Mouse (Mus musculus): ENCODE results near the gene Dmwd. TPM values are rescaled to one million over a fixed set of nuclear protein-coding genes. Genes with fewer than 3 reads are reported as not detected.

The Dmwd gene
- polyA plus RNA-seq (2016; fragmentation: Nextera tagmentation; extraction: Ambion mirVana): 7.4 and 7.9 TPM in 2 replicates

- Histone ChIP-seq H3K27ac (peak within 1 kb of the TSS; percentile 81), H3K4me2 (peak within 1 kb of the TSS; percentile 95), H3K36me3 (peaks cover 31% of the 10 kb centered on the region), H3K9me3 (replicated peaks) (no peaks in the 10 kb centered on the region), H3K27me3 (replicated peaks) (peaks cover 44% of the 10 kb centered on the region), H3K9ac (peak within 1 kb of the TSS; percentile 86), H3K4me3 (peak within 1 kb of the TSS; percentile 81), H3K4me1 (peaks cover 42% of the 10 kb centered on the region)
- WGBS (ENCODE audit: insufficient replicate concordance): 3% methylated on average over 76 of the region's 91 CpGs
- ATAC-seq: peak; percentile 95
These were observed at the start of gene Dmwd for GRCm38 (mm10) chr7:19075723-19076585. Gene Dmwd, plus strand, starts transcription at chr7:19076227.

DNA sequence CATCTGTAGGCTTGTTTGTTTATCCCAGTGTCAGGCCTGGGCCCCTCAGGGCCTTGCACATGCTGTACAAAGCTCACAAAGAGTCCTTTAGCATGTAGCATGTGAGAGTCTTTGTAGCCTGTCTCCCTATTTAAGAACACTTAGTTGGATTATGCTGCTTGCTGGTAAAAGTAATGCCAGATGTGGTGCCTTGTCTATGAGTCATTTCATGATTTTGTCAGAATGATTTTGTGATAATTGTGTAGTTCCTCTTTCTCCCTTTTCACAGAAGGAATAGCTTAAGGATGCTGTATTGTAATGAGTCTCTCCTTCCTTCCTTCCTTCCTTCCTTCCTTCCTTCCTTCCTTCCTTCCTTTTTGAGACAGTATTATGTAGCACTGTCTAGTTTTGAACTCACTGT lies 48.0 kb upstream of the Dmwd start:
- no peaks in the 10 kb centered on the region for H3K9me3 ChIP-seq (replicated peaks)
- H3K27me3 ChIP-seq (replicated peaks): peaks cover 9% of the 10 kb centered on the region
- H3K27ac ChIP-seq: no peak overlapping the region
- no peak overlapping the region for H3K4me3 ChIP-seq
- H3K9ac ChIP-seq: no peak overlapping the region
- H3K4me1 ChIP-seq: peaks cover 38% of the 10 kb centered on the region
- ATAC-seq: no peak
- peaks cover 49% of the 10 kb centered on the region for H3K36me3 ChIP-seq
- no peak overlapping the region for H3K4me2 ChIP-seq

DNA sequence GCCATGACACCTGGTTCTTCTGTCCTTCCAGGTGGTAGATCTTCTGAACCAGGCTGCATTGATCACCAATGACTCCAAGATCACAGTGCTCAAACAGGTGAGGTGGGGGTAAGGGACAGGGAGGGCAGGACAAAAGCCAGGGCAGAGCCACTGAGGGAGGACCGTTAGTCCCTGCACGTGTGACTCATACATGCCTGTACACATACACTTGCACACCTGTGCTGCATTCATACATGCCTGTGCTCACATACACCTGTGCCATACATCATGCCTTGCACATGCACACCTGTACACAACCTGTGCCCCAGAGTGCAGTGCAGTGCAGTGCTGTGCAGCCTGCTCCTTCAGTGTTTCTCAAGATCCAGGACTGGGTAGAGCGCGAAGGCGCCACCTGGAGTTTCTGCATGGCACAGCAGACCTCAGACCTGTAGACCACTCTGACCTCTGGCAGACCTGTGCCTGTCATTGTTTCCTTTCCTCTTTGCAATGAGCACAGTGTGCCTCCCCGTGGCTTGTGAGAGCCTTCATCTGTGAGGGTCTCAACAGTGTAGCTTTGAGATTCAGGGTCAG lies 46.9 kb upstream of the Dmwd start:
- H3K27me3 ChIP-seq (replicated peaks): no peaks in the 10 kb centered on the region
- no peak overlapping the region for H3K4me2 ChIP-seq
- ATAC-seq: peak; percentile 42
- H3K9ac ChIP-seq: no peak overlapping the region
- H3K9me3 ChIP-seq (replicated peaks): no peaks in the 10 kb centered on the region
- H3K4me1 ChIP-seq: peaks cover 29% of the 10 kb centered on the region
- 68% methylated on average over 6 of the region's 6 CpGs for WGBS (ENCODE audit: insufficient replicate concordance)
- H3K4me3 ChIP-seq: no peak overlapping the region
- peaks cover 60% of the 10 kb centered on the region for H3K36me3 ChIP-seq
- H3K27ac ChIP-seq: no peak overlapping the region

DNA sequence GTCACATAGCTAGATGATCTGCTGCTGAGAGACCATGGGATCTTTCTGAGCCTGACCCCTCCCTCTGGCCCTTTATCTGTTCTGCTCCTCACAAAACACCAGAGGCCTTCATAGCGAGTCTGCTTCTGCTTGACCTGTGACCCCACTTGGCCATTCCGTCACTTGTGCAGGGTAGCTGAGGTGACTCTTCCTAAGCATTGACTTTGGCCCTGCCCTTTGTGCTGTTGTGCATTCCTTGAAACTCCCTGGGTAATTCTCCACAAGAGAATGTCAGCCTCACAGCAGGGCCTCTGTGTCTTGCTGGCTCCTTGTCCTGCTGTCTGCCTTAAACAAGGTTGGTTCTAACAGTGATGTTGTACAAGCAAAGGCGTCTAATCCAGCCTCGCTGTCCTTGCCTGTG lies 44.4 kb upstream of the Dmwd start:
- no peak for ATAC-seq
- 75% methylated on average over 4 of the region's 4 CpGs for WGBS (ENCODE audit: insufficient replicate concordance)
- Histone ChIP-seq H3K9ac (no peak overlapping the region), H3K9me3 (replicated peaks) (no peaks in the 10 kb centered on the region), H3K27me3 (replicated peaks) (no peaks in the 10 kb centered on the region), H3K4me3 (no peak overlapping the region), H3K4me1 (peaks cover 10% of the 10 kb centered on the region), H3K4me2 (no peak overlapping the region), H3K36me3 (peaks cover 85% of the 10 kb centered on the region), H3K27ac (no peak overlapping the region)

DNA sequence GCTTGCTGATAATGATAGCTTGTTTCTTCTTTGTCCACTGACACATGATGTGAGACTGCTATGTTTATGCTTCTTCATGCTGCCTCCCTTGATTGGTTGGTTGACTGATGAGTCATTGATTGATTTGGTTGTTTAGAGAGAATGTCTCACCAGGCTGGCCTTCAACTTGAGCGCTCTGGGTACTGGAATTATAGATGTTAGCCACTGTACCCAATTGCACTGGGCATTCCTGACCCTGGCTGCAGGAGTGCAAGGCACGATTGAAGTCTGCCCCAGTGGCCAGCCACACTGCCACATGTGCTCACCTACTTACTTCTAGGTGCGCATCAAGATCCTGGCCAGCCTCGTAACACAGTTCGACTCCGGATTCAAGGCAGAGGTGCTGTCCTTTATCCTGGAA lies 31.4 kb upstream of the Dmwd start:
- H3K4me2 ChIP-seq: no peak overlapping the region
- no peaks in the 10 kb centered on the region for H3K9me3 ChIP-seq (replicated peaks)
- WGBS (ENCODE audit: insufficient replicate concordance): 93% methylated on average over 6 of the region's 6 CpGs

DNA sequence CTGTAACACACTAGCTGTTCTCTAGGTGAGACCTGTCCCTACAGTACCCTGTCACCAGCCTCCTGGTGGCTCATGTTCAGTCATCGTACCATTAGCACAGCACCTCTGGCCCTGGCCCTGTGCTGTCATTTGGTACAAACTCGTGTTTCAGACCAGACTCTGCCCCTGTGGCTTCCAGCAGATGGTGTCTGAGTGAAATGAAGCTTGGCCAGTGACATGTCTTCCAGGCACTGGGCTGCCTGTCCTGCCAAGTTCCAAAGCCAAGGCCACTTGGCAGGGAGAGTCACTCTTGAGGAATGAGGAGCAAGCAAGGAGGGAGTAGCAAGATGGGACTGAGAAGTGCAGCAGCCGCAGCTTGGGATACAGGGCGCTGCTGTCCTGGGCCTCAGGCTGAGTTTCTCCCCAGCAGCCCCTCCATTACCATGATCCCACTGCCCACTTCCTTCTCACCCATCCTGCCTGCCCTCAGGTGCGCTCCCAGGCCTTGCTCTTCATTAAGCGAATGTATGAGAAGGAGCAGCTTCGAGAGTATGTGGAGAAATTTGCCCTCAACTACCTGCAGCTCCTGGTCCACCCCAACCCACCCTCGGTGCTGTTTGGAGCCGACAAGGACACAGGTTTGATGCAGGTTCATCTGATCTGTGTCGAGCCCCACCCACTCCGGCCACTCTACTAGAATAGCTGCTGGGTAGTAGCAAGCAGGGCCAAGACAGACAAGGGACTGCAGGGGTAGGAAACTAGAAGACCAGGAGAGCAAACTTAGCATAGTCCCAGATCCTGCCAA lies 29.5 kb upstream of the Dmwd start:
- no peak overlapping the region for H3K4me3 ChIP-seq
- H3K27me3 ChIP-seq (replicated peaks): no peaks in the 10 kb centered on the region
- no peak overlapping the region for H3K9ac ChIP-seq
- H3K4me1 ChIP-seq: no peaks in the 10 kb centered on the region
- no peak overlapping the region for H3K27ac ChIP-seq
- WGBS (ENCODE audit: insufficient replicate concordance): 92% methylated on average over 11 of the region's 11 CpGs
- no peak overlapping the region for H3K4me2 ChIP-seq
- no peaks in the 10 kb centered on the region for H3K9me3 ChIP-seq (replicated peaks)
- no peak for ATAC-seq
- H3K36me3 ChIP-seq: peaks cover 100% of the 10 kb centered on the region

More for the DNA sequence above, 31.4 kb upstream of the Dmwd start:
- no peaks in the 10 kb centered on the region for H3K27me3 ChIP-seq (replicated peaks)
- no peak overlapping the region for H3K4me3 ChIP-seq
- ATAC-seq: no peak
- no peaks in the 10 kb centered on the region for H3K4me1 ChIP-seq
- peaks cover 100% of the 10 kb centered on the region for H3K36me3 ChIP-seq
- H3K9ac ChIP-seq: no peak overlapping the region
- H3K27ac ChIP-seq: no peak overlapping the region

- Histone ChIP-seq H3K4me3 (no peak overlapping the region), H3K4me1 (no peaks in the 10 kb centered on the region), H3K27ac (no peak overlapping the region), H3K9ac (no peak overlapping the region), H3K36me3 (peaks cover 100% of the 10 kb centered on the region), H3K9me3 (replicated peaks) (no peaks in the 10 kb centered on the region), H3K4me2 (no peak overlapping the region), H3K27me3 (replicated peaks) (no peaks in the 10 kb centered on the region)
- no peak for ATAC-seq
- 82% methylated on average over 14 of the region's 14 CpGs for WGBS (ENCODE audit: insufficient replicate concordance)
These were observed 28.0 kb upstream of the Dmwd start for GRCm38 (mm10) chr7:19048006-19048527.

DNA sequence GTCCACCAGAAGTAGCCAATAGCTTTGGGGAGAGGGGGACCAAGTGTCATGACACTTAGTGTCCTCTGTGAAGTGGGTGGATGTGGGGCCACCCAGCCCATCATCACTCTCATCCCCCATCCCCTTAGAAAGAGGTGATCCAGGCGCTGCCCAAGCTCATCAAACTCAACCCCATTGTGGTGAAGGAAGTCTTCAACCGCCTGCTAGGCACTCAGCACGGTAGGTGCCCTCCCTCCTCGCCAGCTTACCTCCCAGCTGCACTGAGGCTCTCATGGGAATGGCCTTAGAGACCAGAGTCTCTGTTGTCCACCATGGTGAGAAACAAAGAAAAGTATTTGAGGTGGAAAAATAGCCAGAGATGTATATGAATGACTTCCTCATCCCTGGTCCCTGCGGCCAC lies 26.8 kb upstream of the Dmwd start:
- Histone ChIP-seq H3K4me2 (no peak overlapping the region), H3K4me1 (no peaks in the 10 kb centered on the region), H3K9me3 (replicated peaks) (no peaks in the 10 kb centered on the region), H3K36me3 (peaks cover 100% of the 10 kb centered on the region), H3K27ac (no peak overlapping the region), H3K4me3 (no peak overlapping the region), H3K27me3 (replicated peaks) (no peaks in the 10 kb centered on the region), H3K9ac (no peak overlapping the region)
- 82% methylated on average over 5 of the region's 5 CpGs for WGBS (ENCODE audit: insufficient replicate concordance)
- ATAC-seq: no peak

DNA sequence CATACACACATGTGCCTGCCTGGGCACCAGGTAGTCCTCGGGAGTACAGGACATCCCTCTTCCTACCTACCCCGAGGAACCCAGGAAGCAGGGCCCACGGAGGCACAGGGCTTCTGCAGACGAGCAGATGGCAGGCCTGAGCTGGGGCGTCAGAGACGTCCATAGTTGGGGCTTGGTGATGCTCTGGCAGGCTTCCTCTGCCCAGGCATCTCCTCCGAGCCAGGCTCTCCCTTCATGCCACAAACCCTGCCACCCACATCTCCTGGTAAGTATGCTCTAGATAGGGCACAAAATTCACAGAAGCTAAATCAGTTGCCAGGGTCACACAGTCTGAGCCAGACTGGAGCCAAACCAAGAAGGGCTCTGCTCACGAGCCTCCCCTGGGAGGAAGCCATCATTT lies 25.9 kb upstream of the Dmwd start:
- no peak overlapping the region for H3K4me2 ChIP-seq
- no peak overlapping the region for H3K27ac ChIP-seq
- ATAC-seq: no peak
- peak overlapping the region; percentile 31; the same call in 1 of the 2 replicates for H3K9ac ChIP-seq
- H3K4me3 ChIP-seq: no peak overlapping the region
- no peaks in the 10 kb centered on the region for H3K4me1 ChIP-seq
- no peaks in the 10 kb centered on the region for H3K9me3 ChIP-seq (replicated peaks)
- H3K27me3 ChIP-seq (replicated peaks): no peaks in the 10 kb centered on the region; the same call in 1 of the 2 replicates
- 82% methylated on average over 8 of the region's 8 CpGs for WGBS (ENCODE audit: insufficient replicate concordance)
- peaks cover 100% of the 10 kb centered on the region for H3K36me3 ChIP-seq

DNA sequence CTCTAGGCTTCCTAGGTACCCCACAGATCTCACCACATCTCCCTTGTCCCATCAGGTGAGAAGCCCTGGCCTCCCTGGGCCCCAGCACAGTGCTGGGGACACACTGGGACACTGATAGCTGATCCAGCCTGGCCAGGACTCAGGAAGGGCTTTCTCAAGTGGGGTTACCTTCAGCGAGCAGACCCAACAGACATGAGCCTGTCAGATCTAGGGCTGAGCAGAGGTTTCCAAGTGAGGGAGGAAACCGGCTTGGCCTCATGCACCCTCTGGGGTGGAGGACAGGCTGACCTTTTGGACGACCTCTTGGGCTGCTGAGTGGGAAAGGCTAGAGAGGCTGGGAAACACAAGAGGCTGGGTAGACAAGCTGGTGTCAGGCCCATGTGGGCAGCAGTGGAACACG lies 24.9 kb upstream of the Dmwd start:
- H3K4me2 ChIP-seq: no peak overlapping the region
- H3K4me1 ChIP-seq: no peaks in the 10 kb centered on the region
- WGBS (ENCODE audit: insufficient replicate concordance): 63% methylated on average over 4 of the region's 4 CpGs
- no peak overlapping the region for H3K9ac ChIP-seq
- H3K27me3 ChIP-seq (replicated peaks): no peaks in the 10 kb centered on the region; the same call in 1 of the 2 replicates
- H3K9me3 ChIP-seq (replicated peaks): no peaks in the 10 kb centered on the region
- no peak for ATAC-seq
- peaks cover 93% of the 10 kb centered on the region for H3K36me3 ChIP-seq
- no peak overlapping the region for H3K27ac ChIP-seq
- H3K4me3 ChIP-seq: no peak overlapping the region

DNA sequence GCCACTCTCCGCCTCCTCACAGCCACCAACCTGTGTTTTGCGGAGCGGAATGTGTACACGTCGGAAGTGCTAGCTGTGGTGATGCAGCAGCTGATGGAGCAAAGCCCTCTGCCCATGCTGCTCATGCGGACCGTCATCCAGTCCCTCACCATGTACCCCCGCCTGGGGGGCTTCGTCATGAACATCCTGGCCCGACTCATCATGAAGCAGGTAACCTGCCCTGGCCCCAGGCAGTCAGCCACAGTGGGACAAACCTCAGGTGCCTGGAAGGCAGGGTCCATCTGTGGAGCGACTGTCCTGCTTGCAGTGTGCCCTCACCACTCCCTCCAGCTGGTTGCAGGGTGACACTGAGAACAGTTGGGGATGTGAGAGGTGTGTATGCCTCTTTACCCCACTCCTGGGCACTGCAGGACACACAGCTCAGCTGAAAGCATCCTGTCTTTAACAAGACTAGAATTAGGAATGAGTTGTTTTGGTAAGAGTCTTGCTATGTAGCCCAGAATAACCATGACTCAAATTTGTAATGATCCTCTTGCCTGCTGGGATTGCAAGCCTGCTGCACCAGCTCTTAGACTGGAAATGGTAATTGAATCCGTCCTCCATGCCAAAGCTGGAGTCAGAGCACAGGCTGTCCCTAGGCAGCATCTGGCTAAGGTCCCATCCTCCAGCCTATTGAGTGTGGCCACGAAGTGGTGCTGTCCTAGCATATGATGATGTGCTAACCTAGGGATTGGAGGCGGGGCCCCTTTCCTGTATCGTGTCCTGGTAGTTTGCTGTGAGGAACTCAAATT lies 23.5 kb upstream of the Dmwd start:
- H3K4me1 ChIP-seq: no peaks in the 10 kb centered on the region
- no peak overlapping the region for H3K4me3 ChIP-seq
- ATAC-seq: no peak
- H3K9me3 ChIP-seq (replicated peaks): no peaks in the 10 kb centered on the region
- H3K4me2 ChIP-seq: no peak overlapping the region
- H3K27ac ChIP-seq: no peak overlapping the region
- no peak overlapping the region for H3K9ac ChIP-seq
- 84% methylated on average over 15 of the region's 15 CpGs for WGBS (ENCODE audit: insufficient replicate concordance)
- peaks cover 79% of the 10 kb centered on the region for H3K36me3 ChIP-seq
- no peaks in the 10 kb centered on the region; the same call in 1 of the 2 replicates for H3K27me3 ChIP-seq (replicated peaks)
